Mouse (Mus musculus) gastrocnemius, postnatal 10 days (tissue): ENCODE results near the gene Mnat1. TPM values are rescaled to one million over a fixed set of nuclear protein-coding genes. Genes with fewer than 3 reads are reported as not detected.
"Not testable (repeated sequence)": the region's sequence is repeated elsewhere in the genome, so short reads cannot be mapped to it uniquely, and the experiment has no call there.

Source experiments
- DNase-seq: peaks from one replicate; pipeline ENCODE4 v3.0.0; 2021; ENCODE audit warnings: mixed read lengths
- total RNA-seq, 2 experiments: library from RNA; stranded (reverse); gene quantifications; 2 replicates each; pipeline ENCODE4 v1.2.3; 2021

The Mnat1 gene
- total RNA-seq, 2 experiments from 2014 or later, result 24.0 to 29.2 TPM

- DNase-seq, result no peak
These were observed 23.7 kb downstream of the Mnat1 start for GRCm38 (mm10) chr12:73147236-73147635.

GRCm38 (mm10) chr12:73151038-73151437 lies 27.5 kb downstream of the Mnat1 start:
- not testable (repeated sequence) for DNase-seq

- DNase-seq, result no peak
These were observed 30.6 kb downstream of the Mnat1 start for GRCm38 (mm10) chr12:73154150-73154549.

GRCm38 (mm10) chr12:73160341-73160740 lies 36.8 kb downstream of the Mnat1 start:
- no peak for DNase-seq

GRCm38 (mm10) chr12:73162408-73163181 lies 39.1 kb downstream of the Mnat1 start:
- DNase-seq, result no peak

- DNase-seq, result no peak
These were observed 47.3 kb downstream of the Mnat1 start for GRCm38 (mm10) chr12:73170794-73171193.

- DNase-seq, result no peak
These were observed 60.4 kb downstream of the Mnat1 start for GRCm38 (mm10) chr12:73183896-73184295.

- no peak for DNase-seq
These were observed 73.8 kb downstream of the Mnat1 start for GRCm38 (mm10) chr12:73197363-73197762.

- no peak for DNase-seq
These were observed 74.9 kb downstream of the Mnat1 start for GRCm38 (mm10) chr12:73198451-73198850.

GRCm38 (mm10) chr12:73199375-73199774 lies 75.9 kb downstream of the Mnat1 start:
- no peak for DNase-seq

GRCm38 (mm10) chr12:73201587-73201986 lies 78.1 kb downstream of the Mnat1 start:
- no peak for DNase-seq

- peak; percentile 21 for DNase-seq
These were observed 82.5 kb downstream of the Mnat1 start for GRCm38 (mm10) chr12:73205710-73206649.

- no peak for DNase-seq
These were observed 83.5 kb downstream of the Mnat1 start for GRCm38 (mm10) chr12:73207008-73207407.

GRCm38 (mm10) chr12:73207461-73207860 lies 83.9 kb downstream of the Mnat1 start:
- DNase-seq, result no peak

- DNase-seq, result no peak
These were observed 85.0 kb downstream of the Mnat1 start for GRCm38 (mm10) chr12:73208518-73208917.

GRCm38 (mm10) chr12:73209117-73209516 lies 85.6 kb downstream of the Mnat1 start:
- no peak for DNase-seq

GRCm38 (mm10) chr12:73210454-73210853 lies 86.9 kb downstream of the Mnat1 start:
- no peak for DNase-seq

GRCm38 (mm10) chr12:73215773-73216172 lies 92.3 kb downstream of the Mnat1 start:
- no peak for DNase-seq

GRCm38 (mm10) chr12:73218632-73219031 lies 95.1 kb downstream of the Mnat1 start:
- no peak for DNase-seq

GRCm38 (mm10) chr12:73221235-73221634 lies 97.7 kb downstream of the Mnat1 start:
- no peak for DNase-seq

GRCm38 (mm10) chr12:73223872-73224271 lies 100.4 kb downstream of the Mnat1 start:
- no peak for DNase-seq

- no peak for DNase-seq
These were observed 104.9 kb downstream of the Mnat1 start for GRCm38 (mm10) chr12:73228427-73228826.

- no peak for DNase-seq
These were observed 106.7 kb downstream of the Mnat1 start for GRCm38 (mm10) chr12:73230196-73230595.
